Mouse (Mus musculus): ENCODE measurements around the gene Nlgn3. TPM values are rescaled to one million over a fixed set of nuclear protein-coding genes. Genes with fewer than 3 reads are reported as not detected.
"Not testable (repeated sequence)": the region's sequence is repeated elsewhere in the genome, so short reads cannot be mapped to it uniquely, and the experiment has no call there.

The Nlgn3 gene
- polyA plus RNA-seq, 1 experiment from 2014 or later, result 37.0 TPM

GRCm38 (mm10) chrX:101304646-101305045 is 5.7 kb downstream of the Nlgn3 start:
- H3K9ac ChIP-seq, result no peak overlapping the region
- peaks cover 11% of the 10 kb centered on the region; the same call in 1 of the 2 replicates for H3K36me3 ChIP-seq
- ATAC-seq (ENCODE audit: low FRiP score), result no peak
- WGBS, result 46% methylated on average over 2 of the region's 2 CpGs
- peaks cover 11% of the 10 kb centered on the region for H3K27me3 ChIP-seq
- no peaks in the 10 kb centered on the region for H3K9me3 ChIP-seq (replicated peaks)
- H3K4me3 ChIP-seq, result no peak overlapping the region
- H3K4me2 ChIP-seq (replicated peaks), result no peak overlapping the region
- H3K4me1 ChIP-seq, result peaks cover 31% of the 10 kb centered on the region
- H3K27ac ChIP-seq, result no peak overlapping the region

GRCm38 (mm10) chrX:101309299-101309698 is 10.3 kb downstream of the Nlgn3 start:
- Histone ChIP-seq H3K9ac (no peak overlapping the region), H3K4me1 (peaks cover 3% of the 10 kb centered on the region; the same call in 1 of the 2 replicates), H3K4me3 (no peak overlapping the region), H3K27ac (no peak overlapping the region), H3K9me3 (replicated peaks) (no peaks in the 10 kb centered on the region), H3K36me3 (peaks cover 27% of the 10 kb centered on the region), H3K4me2 (replicated peaks) (no peak overlapping the region), H3K27me3 (peaks cover 17% of the 10 kb centered on the region; the same call in 1 of the 2 replicates)
- no peak for ATAC-seq (ENCODE audit: low FRiP score)
- WGBS, result 95% methylated on average over 5 of the region's 5 CpGs

- no peaks in the 10 kb centered on the region for H3K9me3 ChIP-seq (replicated peaks)
- H3K4me2 ChIP-seq (replicated peaks), result no peak overlapping the region
- H3K27ac ChIP-seq, result no peak overlapping the region
- ATAC-seq (ENCODE audit: low FRiP score), result peak; percentile 58
- peaks cover 6% of the 10 kb centered on the region; the same call in 1 of the 2 replicates for H3K27me3 ChIP-seq
- no peak overlapping the region for H3K9ac ChIP-seq
- H3K4me3 ChIP-seq, result no peak overlapping the region
- no peaks in the 10 kb centered on the region for H3K4me1 ChIP-seq
- 36% methylated on average over 6 of the region's 6 CpGs for whole genome bisulfite sequencing
- peaks cover 32% of the 10 kb centered on the region for H3K36me3 ChIP-seq
These were observed 14.8 kb downstream of the Nlgn3 start for GRCm38 (mm10) chrX:101313625-101314359.

- H3K9me3 ChIP-seq (replicated peaks), result no peaks in the 10 kb centered on the region
- no peak overlapping the region for H3K27ac ChIP-seq
- no peak overlapping the region for H3K9ac ChIP-seq
- ATAC-seq (ENCODE audit: low FRiP score), result no peak
- no peaks in the 10 kb centered on the region for H3K4me1 ChIP-seq
- peaks cover 20% of the 10 kb centered on the region for H3K36me3 ChIP-seq
- H3K27me3 ChIP-seq, result 0 out of 2 replicates have a peak, but pooled peaks cover 5% of the 10 kb centered on the region
- no peak overlapping the region for H3K4me3 ChIP-seq
- WGBS, result 91% methylated on average over 12 of the region's 12 CpGs
- H3K4me2 ChIP-seq (replicated peaks), result no peak overlapping the region
These were observed 20.8 kb downstream of the Nlgn3 start for GRCm38 (mm10) chrX:101319775-101320174.

GRCm38 (mm10) chrX:101325989-101326899 is 27.3 kb downstream of the Nlgn3 start:
- H3K9ac ChIP-seq, result no peak overlapping the region
- H3K4me1 ChIP-seq, result no peaks in the 10 kb centered on the region
- WGBS, result 66% methylated on average over 8 of the region's 8 CpGs
- H3K4me2 ChIP-seq (replicated peaks), result no peak overlapping the region
- H3K27ac ChIP-seq, result no peak overlapping the region
- ATAC-seq (ENCODE audit: low FRiP score), result no peak
- H3K27me3 ChIP-seq, result no peaks in the 10 kb centered on the region
- no peak overlapping the region for H3K4me3 ChIP-seq
- no peaks in the 10 kb centered on the region for H3K36me3 ChIP-seq
- H3K9me3 ChIP-seq (replicated peaks), result no peaks in the 10 kb centered on the region

- Histone ChIP-seq H3K9ac (no peak overlapping the region), H3K36me3 (no peaks in the 10 kb centered on the region), H3K9me3 (replicated peaks) (no peaks in the 10 kb centered on the region), H3K4me1 (no peaks in the 10 kb centered on the region), H3K27me3 (no peaks in the 10 kb centered on the region; the same call in 1 of the 2 replicates), H3K4me2 (replicated peaks) (no peak overlapping the region), H3K4me3 (no peak overlapping the region), H3K27ac (no peak overlapping the region; the same call in 1 of the 2 replicates)
- 24% methylated on average over 8 of the region's 10 CpGs for whole genome bisulfite sequencing
- ATAC-seq (ENCODE audit: low FRiP score), result no peak
These were observed 30.5 kb downstream of the Nlgn3 start for GRCm38 (mm10) chrX:101329372-101330028.

- peak; percentile 47 for ATAC-seq (ENCODE audit: low FRiP score)
- Histone ChIP-seq H3K36me3 (no peaks in the 10 kb centered on the region), H3K9me3 (replicated peaks) (no peaks in the 10 kb centered on the region), H3K4me1 (no peaks in the 10 kb centered on the region), H3K9ac (peak overlapping the region; percentile 43; the same call in 1 of the 2 replicates), H3K27me3 (no peaks in the 10 kb centered on the region; the same call in 1 of the 2 replicates), H3K4me2 (replicated peaks) (peak overlapping the region; percentile 45), H3K27ac (peak overlapping the region; percentile 93), H3K4me3 (peak overlapping the region; percentile 32)
- 51% methylated on average over 9 of the region's 9 CpGs for WGBS
These were observed 33.0 kb downstream of the Nlgn3 start for GRCm38 (mm10) chrX:101332031-101332374.

- Histone ChIP-seq H3K4me3 (peak overlapping the region; percentile 32), H3K4me1 (no peaks in the 10 kb centered on the region), H3K9me3 (replicated peaks) (no peaks in the 10 kb centered on the region), H3K27me3 (no peaks in the 10 kb centered on the region; the same call in 1 of the 2 replicates), H3K4me2 (replicated peaks) (peak overlapping the region; percentile 48), H3K27ac (peak overlapping the region; percentile 93), H3K36me3 (no peaks in the 10 kb centered on the region), H3K9ac (peak overlapping the region; percentile 43; the same call in 1 of the 2 replicates)
- 16% methylated on average over 38 of the region's 49 CpGs for WGBS
- peak; percentile 97 for ATAC-seq (ENCODE audit: low FRiP score)
These were observed 33.6 kb downstream of the Nlgn3 start for GRCm38 (mm10) chrX:101332375-101333211.

- no peaks in the 10 kb centered on the region for H3K4me1 ChIP-seq
These were observed 35.6 kb downstream of the Nlgn3 start for GRCm38 (mm10) chrX:101334606-101335005.

GRCm38 (mm10) chrX:101338666-101339065 is 39.7 kb downstream of the Nlgn3 start:
- Histone ChIP-seq H3K4me1 (no peaks in the 10 kb centered on the region), H3K4me3 (no peak overlapping the region), H3K4me2 (replicated peaks) (no peak overlapping the region), H3K36me3 (no peaks in the 10 kb centered on the region), H3K27me3 (no peaks in the 10 kb centered on the region), H3K27ac (no peak overlapping the region), H3K9me3 (replicated peaks) (no peaks in the 10 kb centered on the region), H3K9ac (no peak overlapping the region)
- 45% methylated on average over 4 of the region's 4 CpGs for WGBS
- ATAC-seq (ENCODE audit: low FRiP score), result no peak

More at GRCm38 (mm10) chrX:101334606-101335005, 35.6 kb downstream of the Nlgn3 start:
- no peaks in the 10 kb centered on the region for H3K9me3 ChIP-seq (replicated peaks)
- WGBS, result 92% methylated on average over 5 of the region's 5 CpGs
- no peaks in the 10 kb centered on the region for H3K36me3 ChIP-seq
- no peak overlapping the region for H3K27ac ChIP-seq
- H3K9ac ChIP-seq, result no peak overlapping the region
- no peak overlapping the region for H3K4me3 ChIP-seq
- ATAC-seq (ENCODE audit: low FRiP score), result no peak
- H3K4me2 ChIP-seq (replicated peaks), result no peak overlapping the region
- H3K27me3 ChIP-seq, result no peaks in the 10 kb centered on the region; the same call in 1 of the 2 replicates

GRCm38 (mm10) chrX:101342837-101343236 is 43.9 kb downstream of the Nlgn3 start:
- H3K27ac ChIP-seq; ATAC-seq (ENCODE audit: low FRiP score); H3K9ac ChIP-seq; H3K4me3 ChIP-seq; H3K4me1 ChIP-seq; H3K27me3 ChIP-seq; H3K9me3 ChIP-seq (replicated peaks); H3K4me2 ChIP-seq (replicated peaks); H3K36me3 ChIP-seq: not testable (repeated sequence)
- 71% methylated on average over 2 of the region's 2 CpGs for WGBS
